Mouse (Mus musculus) lung, postnatal 0 days (tissue): ENCODE data around the gene Rad51b. TPM values are rescaled to one million over a fixed set of nuclear protein-coding genes. Genes with fewer than 3 reads are reported as not detected.

Source experiments
- ATAC-seq: fragments of 200-750 bp; cut with Nextera tagmentation; 2 replicates; pipeline ENCODE4 v1.8.0; 2017; ENCODE audit warnings: moderate library complexity
- DNase-seq: peaks from one replicate; pipeline ENCODE4 v3.0.0-alpha.2; 2016; ENCODE audit warnings: low spot score
- H3K27ac ChIP-seq: fragments of 300-500 bp; sonication (generic); 2 replicates; pipeline ENCODE4 v1.5.1; 2014; ENCODE audit warnings: antibody characterized with exemption, mild to moderate bottlenecking, low read length, mixed read lengths
- H3K27me3 ChIP-seq: fragments of 300-500 bp; sonication (generic); replicated peaks from 2 replicates; pipeline ENCODE4 v1.6.1; 2014; ENCODE audit warnings: low read length, mixed read lengths; ENCODE audit not compliant: insufficient read depth
- H3K36me3 ChIP-seq: fragments of 300-500 bp; sonication (generic); 2 replicates; pipeline ENCODE4 v1.6.1; 2014; ENCODE audit warnings: low read length, mixed read lengths; ENCODE audit not compliant: insufficient read depth
- H3K4me1 ChIP-seq: fragments of 300-500 bp; sonication (generic); 2 replicates; pipeline ENCODE4 v1.6.1; 2014; ENCODE audit warnings: antibody characterized with exemption, low read depth, low read length, mixed read lengths; ENCODE audit not compliant: insufficient read depth
- H3K4me2 ChIP-seq: fragments of 300-500 bp; sonication (generic); replicated peaks from 2 replicates; pipeline ENCODE4 v1.6.1; 2014; ENCODE audit warnings: low read depth, mild to moderate bottlenecking, low read length, moderate library complexity, mixed read lengths
- H3K4me3 ChIP-seq: fragments of 300-500 bp; sonication (generic); 2 replicates; pipeline ENCODE4 v1.5.1; 2014; ENCODE audit warnings: low read depth, low read length
- H3K9ac ChIP-seq: fragments of 300-500 bp; sonication (generic); replicated peaks from 2 replicates; pipeline ENCODE4 v1.6.1; 2014; ENCODE audit warnings: low read depth, mild to moderate bottlenecking
- H3K9me3 ChIP-seq: fragments of 300-500 bp; sonication (generic); 2 replicates; pipeline ENCODE4 v1.6.1; 2016; ENCODE audit warnings: low read length, mixed read lengths
- CTCF ChIP-seq: IDR thresholded peaks from 2 replicates; pipeline ENCODE4 v1.5.1; 2016; ENCODE audit warnings: antibody characterized with exemption, mild to moderate bottlenecking
- EP300 ChIP-seq: IDR thresholded peaks from 2 replicates; pipeline ENCODE4 v1.6.1; 2016; ENCODE audit warnings: antibody characterized with exemption, mild to moderate bottlenecking, control low read depth
- WGBS: fragments of 180-500 bp; shearing (Covaris S2); extraction: QIAGEN DNeasy Blood & Tissue Kit; methylation state at CpG from one replicate; pipeline ENCODE4 v1.1.7; 2014; 5-methylcytosine and 5-hydroxymethylcytosine counted together
- polyA plus RNA-seq: library from polyadenylated mRNA; unstranded; fragments of >200 nt; fragmentation: Nextera tagmentation; extraction: Ambion mirVana; gene quantifications from 2 replicates; pipeline ENCODE4 v1.2.1, GENCODE M21; 2015

The Rad51b gene
- polyA plus RNA-seq, 1 experiment from 2014 or later = 1.3 TPM

DNA sequence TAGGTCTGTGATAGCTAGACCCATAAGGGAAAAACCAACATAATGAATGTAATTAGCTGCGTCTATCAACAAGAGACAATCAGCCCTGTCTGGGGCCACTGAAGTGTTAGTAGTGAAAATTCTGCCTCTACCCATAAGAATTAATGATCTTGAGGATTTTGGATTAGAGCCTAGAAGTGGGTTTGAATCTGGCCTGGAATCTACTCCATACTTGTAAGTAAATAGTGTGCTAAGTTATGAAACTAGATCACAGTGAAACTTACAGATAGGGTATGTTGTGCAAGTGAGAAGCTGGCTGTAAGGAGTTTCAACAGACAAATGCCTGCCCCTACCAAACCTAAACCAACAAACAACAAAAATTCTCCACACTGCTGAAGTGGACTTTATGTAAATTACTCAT, 83.1 kb downstream of the Rad51b start:
- Histone ChIP-seq H3K4me1 (peaks cover 7% of the 10 kb centered on the region; the same call in 1 of the 2 replicates), H3K9ac (no peak overlapping the region), H3K4me2 (no peak overlapping the region), H3K36me3 (no peaks in the 10 kb centered on the region), H3K9me3 (no peaks in the 10 kb centered on the region), H3K27me3 (no peaks in the 10 kb centered on the region), H3K4me3 (no peak overlapping the region), H3K27ac (0 out of 2 replicates have a peak overlapping the region, but pooled peaks have one; percentile 57)
- ATAC-seq (no peak; the same call in 1 of the 2 replicates), DNase-seq (peak; percentile 71)
- 50% methylated on average over 1 of the region's 1 CpGs for WGBS
- no peak for TF ChIP-seq CTCF
- no peak for TF ChIP-seq EP300

DNA sequence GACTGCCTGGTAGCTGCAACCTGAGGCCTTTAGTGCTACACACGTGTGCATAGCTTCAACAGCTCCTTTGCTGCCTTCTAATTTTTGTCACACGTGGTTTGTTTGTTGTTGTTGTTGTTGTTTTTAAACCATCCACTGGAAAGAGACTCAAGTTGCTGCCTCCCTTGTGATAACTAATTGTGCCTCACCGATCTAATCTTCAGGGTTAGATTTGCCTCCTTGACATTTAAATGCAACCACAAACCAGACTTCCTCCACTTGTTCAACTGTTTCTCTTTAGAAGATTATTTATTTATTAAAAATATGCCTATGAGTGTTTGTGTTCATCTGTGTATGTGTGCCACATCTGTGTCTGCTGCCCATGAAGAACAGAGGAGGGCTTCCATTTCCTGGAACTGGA, 84.4 kb downstream of the Rad51b start:
- Histone ChIP-seq H3K27ac (no peak overlapping the region), H3K36me3 (no peaks in the 10 kb centered on the region), H3K4me1 (peaks cover 7% of the 10 kb centered on the region; the same call in 1 of the 2 replicates), H3K4me2 (no peak overlapping the region), H3K9me3 (no peaks in the 10 kb centered on the region), H3K9ac (no peak overlapping the region), H3K27me3 (no peaks in the 10 kb centered on the region), H3K4me3 (no peak overlapping the region)
- DNase-seq (no peak), ATAC-seq (no peak)
- WGBS = 63% methylated on average over 3 of the region's 3 CpGs
- TF ChIP-seq CTCF = no peak
- no peak for TF ChIP-seq EP300

DNA sequence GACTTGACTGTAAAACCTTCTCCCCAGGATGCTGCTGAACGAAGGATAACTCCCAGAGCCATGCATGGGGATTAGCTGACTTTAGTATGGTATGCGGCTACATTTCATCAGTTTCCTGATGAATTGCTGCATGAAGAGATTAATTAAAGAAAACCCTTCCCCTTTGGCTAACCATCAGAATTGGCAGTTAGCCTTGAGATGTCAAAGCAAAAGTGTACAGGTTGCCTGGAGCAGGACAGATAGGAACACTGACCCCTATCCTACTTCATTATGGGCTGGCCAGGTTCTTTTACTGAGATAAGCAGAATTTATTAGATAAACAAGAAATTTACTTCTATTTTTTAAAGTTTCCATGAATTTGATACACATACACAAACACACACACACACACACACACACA, 85.3 kb downstream of the Rad51b start:
- Histone ChIP-seq H3K36me3 (no peaks in the 10 kb centered on the region), H3K4me2 (no peak overlapping the region), H3K9me3 (no peaks in the 10 kb centered on the region), H3K4me1 (peaks cover 7% of the 10 kb centered on the region; the same call in 1 of the 2 replicates), H3K27me3 (no peaks in the 10 kb centered on the region), H3K4me3 (no peak overlapping the region), H3K27ac (no peak overlapping the region; the same call in 1 of the 2 replicates), H3K9ac (no peak overlapping the region)
- no peak for DNase-seq
- TF ChIP-seq EP300 (no peak), CTCF (no peak)
- ATAC-seq = no peak
- WGBS = 58% methylated on average over 2 of the region's 2 CpGs

DNA sequence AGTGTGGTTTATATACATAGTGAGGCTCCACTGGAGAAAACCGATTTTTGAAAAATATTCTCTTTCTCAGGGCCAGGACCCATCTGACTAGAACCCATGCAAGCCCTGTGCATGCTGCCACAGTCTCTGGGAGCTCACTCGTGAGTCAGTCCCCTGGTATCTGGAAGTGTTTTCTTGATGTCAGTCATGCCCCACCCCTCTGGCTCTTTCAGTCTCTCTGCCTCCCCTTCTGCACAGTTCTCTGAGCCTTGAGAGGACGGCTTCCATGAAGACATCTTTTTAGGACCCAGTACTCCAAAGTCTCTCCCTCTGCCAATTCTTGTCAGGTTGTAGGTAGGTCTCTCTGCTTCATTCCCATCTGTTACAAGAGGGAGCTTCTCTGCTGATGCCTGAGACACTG, 86.5 kb downstream of the Rad51b start:
- DNase-seq = peak; percentile 64
- WGBS = 34% methylated on average over 3 of the region's 3 CpGs
- no peaks in the 10 kb centered on the region for H3K9me3 ChIP-seq
- no peak overlapping the region for H3K4me3 ChIP-seq
- peak; percentile 74 for ATAC-seq
- no peak overlapping the region for H3K9ac ChIP-seq
- no peaks in the 10 kb centered on the region for H3K27me3 ChIP-seq
- peaks cover 7% of the 10 kb centered on the region; the same call in 1 of the 2 replicates for H3K4me1 ChIP-seq
- no peaks in the 10 kb centered on the region for H3K36me3 ChIP-seq
- H3K4me2 ChIP-seq = no peak overlapping the region
- no peak for TF ChIP-seq CTCF
- no peak for TF ChIP-seq EP300
- peak overlapping the region; percentile 21 for H3K27ac ChIP-seq

DNA sequence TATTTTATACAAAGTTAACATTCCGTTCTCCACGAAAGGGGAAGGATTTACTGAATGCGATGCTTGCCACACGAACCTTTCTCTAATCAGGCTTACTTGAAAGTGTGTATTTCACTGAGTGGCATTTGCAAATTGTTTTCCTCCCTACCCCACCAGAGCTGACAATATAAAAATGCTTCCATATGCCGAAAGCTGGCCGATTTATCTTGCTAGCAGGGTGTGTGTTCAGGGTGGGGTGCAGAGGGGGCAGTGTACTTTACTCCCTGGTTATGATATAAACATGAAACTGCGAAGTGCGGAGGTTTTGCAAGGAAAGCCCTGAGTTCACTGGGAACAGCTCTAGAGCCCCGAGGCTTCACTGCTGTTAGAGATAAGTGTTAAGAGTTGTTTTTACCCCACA, 87.7 kb downstream of the Rad51b start:
- 13% methylated on average over 9 of the region's 9 CpGs for WGBS
- Histone ChIP-seq H3K36me3 (no peaks in the 10 kb centered on the region), H3K4me2 (peak overlapping the region; percentile 28; the same call in 1 of the 2 replicates), H3K4me1 (peaks cover 11% of the 10 kb centered on the region; the same call in 1 of the 2 replicates), H3K27ac (peak overlapping the region; percentile 60), H3K9me3 (no peaks in the 10 kb centered on the region), H3K9ac (0 out of 2 replicates have a peak overlapping the region, but pooled peaks have one; percentile 12), H3K4me3 (no peak overlapping the region; the same call in 1 of the 2 replicates), H3K27me3 (no peaks in the 10 kb centered on the region)
- no peak for TF ChIP-seq EP300
- TF ChIP-seq CTCF = no peak
- DNase-seq (peak; percentile 64), ATAC-seq (peak; percentile 50)

DNA sequence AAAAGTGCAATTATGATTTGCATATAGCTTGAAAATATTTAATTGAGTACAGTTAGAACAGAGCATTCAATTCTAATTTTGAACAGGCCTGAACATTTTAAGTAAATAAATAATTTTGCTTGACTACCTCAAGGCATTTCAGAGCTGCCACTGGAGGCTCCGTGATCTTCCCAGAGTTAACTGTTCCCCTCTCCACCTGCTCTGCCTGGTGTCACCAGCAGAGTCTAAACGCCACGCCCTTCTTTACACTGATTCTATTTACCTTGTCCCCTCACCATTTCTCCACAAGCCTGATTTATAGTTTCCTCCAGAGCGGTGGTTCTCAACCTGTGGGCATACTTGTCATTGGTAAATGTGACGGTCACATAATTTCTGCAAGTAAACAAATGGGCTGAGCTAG, 88.1 kb downstream of the Rad51b start:
- H3K9ac ChIP-seq = no peak overlapping the region
- 46% methylated on average over 5 of the region's 5 CpGs for WGBS
- H3K4me1 ChIP-seq = peaks cover 11% of the 10 kb centered on the region; the same call in 1 of the 2 replicates
- no peak overlapping the region for H3K4me3 ChIP-seq
- peak overlapping the region; percentile 60; the same call in 1 of the 2 replicates for H3K27ac ChIP-seq
- H3K9me3 ChIP-seq = no peaks in the 10 kb centered on the region
- TF ChIP-seq EP300 (no peak), CTCF (no peak)
- no peak for ATAC-seq
- DNase-seq = no peak
- H3K36me3 ChIP-seq = no peaks in the 10 kb centered on the region
- H3K4me2 ChIP-seq = no peak overlapping the region
- H3K27me3 ChIP-seq = no peaks in the 10 kb centered on the region

DNA sequence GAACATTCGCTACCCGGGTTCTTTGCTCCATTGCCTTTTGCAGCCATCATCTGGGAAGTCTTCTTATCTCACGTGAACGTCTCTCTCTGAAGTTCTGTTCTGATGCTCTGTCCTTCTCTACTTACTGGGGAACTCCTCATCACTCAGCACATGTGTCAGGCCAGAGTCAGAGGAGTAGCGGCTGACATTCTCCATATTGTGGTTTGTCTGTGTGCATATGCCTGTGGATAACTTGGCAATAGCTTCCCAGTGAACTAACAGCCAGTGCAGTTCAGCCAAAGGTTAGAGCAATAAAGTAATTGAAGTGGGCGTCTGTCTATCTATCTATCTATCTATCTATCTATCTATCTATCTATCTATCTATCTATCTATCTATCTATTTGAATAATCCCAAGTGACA, 90.8 kb downstream of the Rad51b start:
- ATAC-seq (peak; percentile 45), DNase-seq (peak; percentile 63)
- Histone ChIP-seq H3K4me1 (peaks cover 11% of the 10 kb centered on the region; the same call in 1 of the 2 replicates), H3K9ac (no peak overlapping the region), H3K36me3 (no peaks in the 10 kb centered on the region), H3K27ac (no peak overlapping the region; the same call in 1 of the 2 replicates), H3K27me3 (no peaks in the 10 kb centered on the region), H3K4me2 (no peak overlapping the region), H3K9me3 (no peaks in the 10 kb centered on the region), H3K4me3 (no peak overlapping the region)
- TF ChIP-seq CTCF = no peak
- TF ChIP-seq EP300 = no peak
- 53% methylated on average over 6 of the region's 6 CpGs for WGBS
